Mouse (Mus musculus) natural killer cell, adult 2 months (primary cell): ENCODE results near the gene Zfp280b.
A peak's percentile ranks its signal among the peaks of the same experiment; 100 is the strongest.
"Not testable (repeated sequence)": the region's sequence is repeated elsewhere in the genome, so short reads cannot be mapped to it uniquely, and the experiment has no call there.

ENCODE experiments used
- DNase-seq, 2 experiments: peaks; one replicate each; pipeline ENCODE4 v3.0.0; 2022; ENCODE audit warnings: low spot score in 2 of 2

Zfp280b gene

DNA sequence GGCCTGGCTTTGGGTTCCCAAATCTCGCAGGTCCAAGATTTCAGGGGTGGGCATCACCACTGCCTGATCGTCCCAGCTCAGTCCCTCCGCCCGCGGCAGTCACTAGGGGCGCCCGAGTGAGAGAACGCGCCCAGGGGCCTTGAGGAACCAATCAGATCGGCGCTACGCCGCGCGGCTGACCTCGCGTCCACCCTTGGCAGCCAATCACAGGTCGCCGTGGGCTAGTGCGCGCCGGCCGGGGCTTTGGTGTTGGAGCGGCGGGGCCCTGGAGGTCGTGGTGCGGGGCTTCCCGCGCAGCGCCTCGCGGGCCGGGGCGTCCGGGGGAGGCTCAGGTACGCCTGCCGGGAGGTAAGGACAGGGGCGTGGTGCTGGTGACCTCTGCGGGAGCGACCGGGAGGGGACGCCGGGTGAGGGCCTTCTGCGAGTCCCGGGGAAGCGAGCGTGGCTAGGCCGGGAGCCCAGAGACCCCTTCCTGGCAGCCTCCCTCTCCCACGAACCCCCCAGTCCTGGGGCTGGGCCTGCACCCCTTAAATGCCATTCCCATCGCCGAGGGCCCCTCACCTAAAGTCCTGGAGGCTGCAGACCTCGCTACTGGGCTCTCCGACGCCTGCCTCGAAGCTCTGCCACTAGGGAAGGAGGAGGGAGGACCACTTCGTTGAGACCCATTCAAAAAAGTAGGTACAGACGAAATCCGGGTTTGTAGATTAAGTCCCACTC lies at the start of gene Zfp280b:
TSS of gene Zfp280b (plus strand) at position 249 of the 717 bp plus-strand sequence.
- DNase-seq: peak; percentile 82 to 88

GRCm38 (mm10) chr10:75990430-75991042 lies 41.9 kb upstream of the Zfp280b start:
- no peak for DNase-seq

DNA sequence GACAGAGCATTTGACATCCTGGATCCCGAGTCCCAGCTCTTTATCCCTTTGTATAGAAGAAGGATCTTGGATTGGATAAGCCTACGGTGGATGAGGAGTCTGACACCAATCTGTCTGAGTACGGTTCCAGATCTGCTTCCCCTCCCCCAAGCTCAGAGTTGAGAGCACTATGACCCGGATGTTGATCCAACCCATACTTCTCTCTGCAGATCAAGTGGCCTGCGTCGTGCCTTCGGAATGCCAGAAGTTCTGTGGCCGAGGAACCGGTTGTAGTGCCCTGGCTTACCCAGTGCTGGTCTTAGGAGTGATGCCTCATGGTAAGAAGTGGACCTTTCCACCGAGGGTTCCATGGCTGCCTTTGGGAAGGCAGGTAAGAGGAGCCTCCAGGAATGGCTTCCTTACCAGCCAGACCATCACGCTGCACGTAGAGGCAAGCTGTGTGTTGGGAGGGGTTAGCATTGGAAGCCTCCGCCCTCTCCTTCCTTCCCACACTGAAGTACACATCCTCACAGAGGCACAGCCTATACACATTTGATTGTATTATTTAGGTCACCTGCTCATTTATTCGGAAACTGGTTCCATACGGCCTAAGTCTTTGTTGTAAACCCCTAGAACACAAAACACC lies 38.7 kb upstream of the Zfp280b start:
- DNase-seq: no peak

GRCm38 (mm10) chr10:75994531-75995210 lies 37.8 kb upstream of the Zfp280b start:
- DNase-seq: not testable (repeated sequence)

- no peak for DNase-seq
Measured at GRCm38 (mm10) chr10:75995463-75995862, 37.0 kb upstream of the Zfp280b start.

GRCm38 (mm10) chr10:75996315-75996714 lies 36.1 kb upstream of the Zfp280b start:
- no peak for DNase-seq

- no peak for DNase-seq
Measured at GRCm38 (mm10) chr10:76001160-76001559, 31.3 kb upstream of the Zfp280b start.

DNA sequence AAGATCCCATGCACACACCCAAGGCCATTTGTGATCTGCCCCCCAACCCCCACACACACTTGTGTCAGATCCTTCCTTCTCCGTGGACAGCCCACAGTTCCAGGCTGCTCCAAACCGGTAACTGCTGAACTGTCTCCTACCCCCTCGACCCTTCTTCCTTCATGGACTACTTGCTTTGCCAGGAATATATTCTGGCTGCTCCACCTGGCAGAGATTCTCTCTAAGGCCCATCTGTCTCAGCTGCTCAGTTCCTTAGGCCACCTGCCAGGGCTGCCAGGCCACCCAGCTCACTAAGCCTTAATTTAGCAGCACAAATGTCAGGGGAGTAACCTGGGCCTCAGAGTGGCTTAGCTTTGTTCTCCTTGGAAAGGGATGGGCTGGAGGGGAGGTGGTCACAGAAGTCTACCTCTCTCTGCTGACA lies 30.3 kb upstream of the Zfp280b start:
- no peak for DNase-seq

DNA sequence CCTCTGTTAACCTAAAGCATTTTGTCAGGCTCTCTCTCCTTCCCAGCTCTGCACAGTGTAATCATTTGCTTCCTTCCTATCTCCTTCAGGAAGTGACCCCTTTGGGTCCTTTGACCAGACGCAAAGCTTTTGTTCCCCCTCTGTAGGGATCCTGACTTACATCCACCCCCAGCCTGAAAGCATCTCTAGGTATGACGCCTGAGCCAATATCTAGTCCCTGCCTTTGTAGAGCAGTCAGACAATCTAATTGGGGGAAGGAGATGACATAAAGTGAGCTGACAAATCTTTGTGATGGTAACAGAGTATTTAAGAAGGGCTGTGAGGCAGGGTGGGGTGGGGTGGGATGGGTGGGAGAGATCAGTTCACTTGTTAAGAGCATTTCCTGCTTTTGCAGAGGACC lies 29.8 kb upstream of the Zfp280b start:
- no peak for DNase-seq

DNA sequence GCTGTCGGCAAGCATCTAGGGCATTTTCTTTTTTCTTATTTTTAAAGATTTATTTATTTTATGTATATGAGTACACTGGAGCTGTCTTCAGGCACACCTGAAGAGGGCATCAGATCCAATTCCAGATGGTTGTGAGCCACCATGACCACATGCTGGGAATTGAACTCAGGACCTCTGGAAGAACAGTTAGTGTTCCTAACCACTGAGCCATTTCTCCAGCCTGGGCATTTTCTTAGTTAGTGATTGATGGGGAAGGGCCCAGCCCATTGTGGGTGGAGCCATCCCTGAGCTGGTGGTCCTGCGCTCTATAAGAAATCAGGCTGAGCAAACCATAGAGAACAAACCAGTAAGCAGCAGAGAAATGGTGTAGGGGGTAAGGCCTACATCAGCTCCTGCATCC lies 29.2 kb upstream of the Zfp280b start:
- DNase-seq: no peak

GRCm38 (mm10) chr10:76006385-76006784 lies 26.1 kb upstream of the Zfp280b start:
- no peak for DNase-seq

DNA sequence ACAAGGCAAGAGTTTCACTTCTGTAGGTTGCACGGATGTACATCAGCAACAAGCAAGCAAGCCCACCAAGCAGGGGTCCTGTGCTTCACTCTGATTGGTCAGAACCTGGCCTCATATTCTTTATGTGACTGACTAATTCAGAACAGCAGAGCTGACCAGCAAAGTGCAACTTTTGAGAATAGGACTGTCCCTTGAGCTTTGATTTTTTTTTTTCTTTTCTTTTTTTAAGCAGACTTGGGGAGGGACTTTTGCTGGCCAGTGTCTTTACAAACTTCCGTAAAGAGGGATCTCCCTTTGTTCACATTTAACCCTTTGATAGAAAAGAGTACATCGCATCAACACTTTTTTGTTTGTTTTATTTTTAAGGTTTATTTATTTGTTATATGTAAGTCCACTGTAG lies 22.6 kb upstream of the Zfp280b start:
- DNase-seq: no peak

DNA sequence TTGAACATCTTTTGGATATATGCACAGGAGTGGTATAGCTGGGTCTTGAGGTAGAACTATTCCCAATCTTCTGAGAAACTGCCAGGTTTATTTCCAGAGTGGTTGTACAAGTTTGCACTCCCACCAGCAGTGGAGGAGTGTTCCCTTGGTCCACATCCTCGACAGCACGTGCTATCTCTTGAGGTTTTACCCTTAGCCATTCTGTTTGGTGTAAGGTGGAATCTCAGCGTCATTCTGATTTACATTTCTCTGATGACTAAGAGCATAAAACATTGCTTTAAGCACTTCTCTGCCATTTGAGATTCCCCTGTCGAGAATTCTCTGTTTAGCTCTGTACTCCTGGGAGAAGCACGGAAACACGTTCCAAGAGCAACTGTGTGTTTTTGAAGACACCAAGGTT lies 19.5 kb upstream of the Zfp280b start:
- no peak for DNase-seq

DNA sequence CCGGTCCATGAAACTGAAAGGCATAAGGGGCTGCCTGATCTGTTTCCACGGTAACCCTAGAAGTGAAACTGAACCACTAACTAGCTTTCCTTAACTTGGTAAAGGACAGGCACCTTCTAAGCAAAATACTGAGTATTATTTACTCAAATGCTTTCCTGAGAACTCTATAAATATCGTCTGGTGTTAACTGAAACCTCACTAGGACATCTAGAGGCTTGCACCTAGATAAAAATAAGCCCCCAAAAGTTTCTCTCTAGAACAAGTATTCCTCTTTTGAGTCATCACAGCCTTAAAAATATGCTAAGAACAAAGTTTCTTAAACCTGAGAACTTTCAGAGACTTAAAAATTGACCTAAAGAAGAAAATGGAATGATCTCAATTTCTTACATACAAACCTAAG lies 15.6 kb upstream of the Zfp280b start:
- no peak for DNase-seq

DNA sequence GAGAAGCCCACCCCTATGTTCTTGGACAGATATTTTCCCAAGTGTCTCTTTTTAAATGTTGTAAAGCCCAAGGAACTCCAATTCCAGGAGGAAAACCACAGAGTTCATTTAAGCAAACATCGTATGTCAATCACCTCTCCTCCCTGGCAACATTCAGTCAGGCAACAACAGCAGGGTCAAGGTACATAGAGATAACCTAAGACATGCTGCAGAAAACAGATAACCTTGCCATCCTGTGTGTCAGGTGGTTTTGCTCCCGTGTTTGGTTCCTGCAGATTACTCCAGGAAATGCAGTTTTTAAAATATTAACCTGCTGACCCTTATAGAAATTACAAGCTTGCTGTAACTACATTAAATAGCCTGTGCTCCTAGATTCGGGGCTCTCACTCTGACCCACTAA lies 10.7 kb upstream of the Zfp280b start:
- DNase-seq: no peak

DNA sequence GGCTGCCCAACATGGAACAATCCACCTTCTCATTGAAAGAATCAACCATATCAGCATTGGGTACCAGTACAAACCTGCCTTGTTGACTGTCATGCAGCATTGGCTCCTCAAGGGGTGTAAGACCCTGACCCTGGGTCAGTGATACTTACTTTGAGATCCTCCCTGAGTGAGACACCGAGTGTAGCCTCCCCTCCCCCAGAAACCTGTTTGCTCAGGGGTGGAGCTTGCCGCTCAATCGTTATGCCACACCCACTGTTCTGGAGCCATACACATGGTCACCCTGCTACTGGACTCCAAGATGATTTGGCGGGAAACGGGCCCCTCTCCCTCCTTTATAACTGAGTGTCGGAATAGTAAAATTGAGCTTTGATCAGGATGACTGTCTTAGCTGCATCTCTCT lies 8.5 kb upstream of the Zfp280b start:
- DNase-seq: no peak

GRCm38 (mm10) chr10:76025470-76026190 lies 6.8 kb upstream of the Zfp280b start:
- DNase-seq: no peak

DNA sequence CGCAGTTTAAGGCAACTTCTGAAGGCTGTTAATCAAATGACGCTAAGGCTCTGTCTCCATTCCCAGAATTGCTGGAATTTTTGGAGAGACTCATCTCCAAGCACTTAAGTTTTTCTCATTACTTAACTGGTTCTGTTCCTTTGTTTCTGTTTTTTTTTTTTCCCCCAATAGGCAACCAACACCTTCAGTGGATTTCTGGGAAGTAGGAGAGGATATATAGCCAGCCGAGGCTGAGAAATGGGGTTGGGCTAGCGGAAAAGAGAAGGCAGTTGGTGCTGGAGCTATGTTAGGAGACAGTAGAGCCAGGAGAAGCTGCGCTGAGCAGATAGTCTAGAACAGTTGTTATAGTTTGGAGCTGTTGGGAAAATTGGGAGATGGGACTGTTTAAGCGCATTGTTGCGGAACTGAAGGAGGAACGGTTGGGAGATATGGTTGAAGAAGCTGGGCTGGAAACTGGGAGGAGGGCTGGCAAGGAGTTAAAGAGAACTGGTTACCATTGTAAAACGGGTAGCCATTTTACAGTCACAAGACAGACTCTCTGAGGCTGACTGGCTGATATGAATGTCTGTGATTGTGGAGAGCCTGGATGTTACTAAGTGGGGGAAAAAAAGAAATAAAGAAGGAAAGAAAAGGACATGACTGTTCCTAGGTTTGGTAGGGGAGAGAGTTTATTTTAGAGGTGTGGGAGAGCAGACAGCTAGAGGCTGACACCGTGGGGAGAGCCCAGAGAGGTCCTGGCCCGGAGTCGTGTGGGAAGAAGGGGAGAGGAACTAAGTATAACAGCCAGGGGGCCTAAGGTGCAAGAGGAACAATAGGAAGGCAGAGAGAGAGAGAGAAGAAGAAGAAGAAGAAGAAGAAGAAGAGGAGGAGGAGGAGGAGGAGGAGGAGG lies 5.1 kb upstream of the Zfp280b start:
- DNase-seq: no peak

DNA sequence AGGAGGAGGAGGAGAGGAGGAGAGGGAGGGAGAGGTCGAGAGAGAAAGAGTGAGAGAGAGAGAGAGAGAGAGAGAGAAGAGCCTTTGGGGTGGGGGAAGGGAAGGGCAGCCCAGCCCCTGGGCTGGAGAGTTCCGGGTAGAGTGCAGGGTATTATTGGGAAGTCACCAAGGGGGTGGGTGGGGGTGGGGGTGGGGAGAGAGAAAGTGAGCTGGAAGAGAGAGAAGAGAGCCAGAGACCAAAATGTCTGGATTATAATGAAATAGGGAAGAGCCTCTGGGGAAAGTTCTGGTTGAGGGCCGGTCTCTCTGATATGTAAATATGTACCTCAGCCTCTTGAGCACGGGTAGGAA lies 4.5 kb upstream of the Zfp280b start:
- DNase-seq: no peak

- DNase-seq: no peak
Measured at GRCm38 (mm10) chr10:76028396-76028795, 4.1 kb upstream of the Zfp280b start.

DNA sequence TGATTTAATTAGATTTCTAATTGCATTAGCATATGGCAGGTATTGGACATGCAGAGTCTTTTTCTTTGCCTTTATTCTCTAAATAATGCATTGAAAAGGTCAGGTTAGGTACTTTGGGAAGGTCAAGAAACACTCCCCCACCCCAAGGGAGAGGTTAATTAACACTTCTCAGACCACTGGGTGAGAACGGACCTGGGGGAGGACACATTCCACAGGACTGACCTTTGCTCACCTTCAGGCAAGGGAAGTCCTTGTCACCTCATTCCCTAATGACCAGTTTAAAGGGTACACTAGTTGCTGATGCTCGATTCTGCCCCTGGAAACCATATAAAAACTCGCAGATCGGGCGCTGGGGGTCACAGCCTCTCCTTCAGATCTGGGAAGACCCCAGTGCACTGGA lies 3.2 kb upstream of the Zfp280b start:
- DNase-seq: no peak
